Mouse (Mus musculus) mature B cell (primary cell): ENCODE measurements around the gene Ccin.

Experiments used
- in situ Hi-C: fragments of 300-500 bp; cut with MboI; formaldehyde crosslinking; loops from 2 replicates; pipeline ENCODE4 v1.14.3; 2019

Gene Ccin

GRCm38 (mm10) chr4:43974914-43975616, 8.2 kb upstream of the Ccin start:
- in situ Hi-C loops, result no loop called here

- in situ Hi-C loops, result no loop called here
Observed at GRCm38 (mm10) chr4:43976223-43976740, 7.0 kb upstream of the Ccin start.

- in situ Hi-C loops, result no loop called here
Observed at GRCm38 (mm10) chr4:43978521-43979443, 4.5 kb upstream of the Ccin start.

GRCm38 (mm10) chr4:43979746-43980145, 3.5 kb upstream of the Ccin start:
- in situ Hi-C loops, result loop anchor here (5.0 kb wide), 1 partner anchor 57 kb away; no protein-coding TSS in a partner anchor

GRCm38 (mm10) chr4:43980236-43980635, 3.0 kb upstream of the Ccin start:
- in situ Hi-C loops, result loop anchor here (5.0 kb wide), 1 partner anchor 58 kb away; no protein-coding TSS in a partner anchor

- in situ Hi-C loops, result loop anchor here (5.0 kb wide), 1 partner anchor 59 kb away; no protein-coding TSS in a partner anchor
Observed at GRCm38 (mm10) chr4:43980846-43981245, 2.4 kb upstream of the Ccin start.

GRCm38 (mm10) chr4:43981251-43981650, 2.0 kb upstream of the Ccin start:
- in situ Hi-C loops, result loop anchor here (5.0 kb wide), 1 partner anchor 59 kb away; no protein-coding TSS in a partner anchor

- in situ Hi-C loops, result loop anchor here (5.0 kb wide), 1 partner anchor 60 kb away; no protein-coding TSS in a partner anchor
Observed at GRCm38 (mm10) chr4:43982053-43982732, 1.1 kb upstream of the Ccin start.

- in situ Hi-C loops, result loop anchor here (5.0 kb wide), 1 partner anchor 61 kb away; no protein-coding TSS in a partner anchor
Observed at GRCm38 (mm10) chr4:43983756-43984155, 473 bp downstream of the Ccin start.

GRCm38 (mm10) chr4:43984326-43984725, 1.0 kb downstream of the Ccin start:
- in situ Hi-C loops, result loop anchor here (5.0 kb wide), 1 partner anchor 62 kb away; no protein-coding TSS in a partner anchor

- in situ Hi-C loops, result no loop called here
Observed at GRCm38 (mm10) chr4:43988976-43989375, 5.7 kb downstream of the Ccin start.

GRCm38 (mm10) chr4:43993072-43993471, 9.8 kb downstream of the Ccin start:
- in situ Hi-C loops, result no loop called here

GRCm38 (mm10) chr4:43994342-43994741, 11.1 kb downstream of the Ccin start:
- in situ Hi-C loops, result no loop called here

GRCm38 (mm10) chr4:44003622-44004021, 20.3 kb downstream of the Ccin start:
- in situ Hi-C loops, result no loop called here

GRCm38 (mm10) chr4:44004126-44004525, 20.8 kb downstream of the Ccin start, which contains the start of gene Clta:
TSS of gene Clta (plus strand) at chr4:44004452.
- in situ Hi-C loops, result no loop called here

- in situ Hi-C loops, result no loop called here
Observed at GRCm38 (mm10) chr4:44004623-44005409, 21.5 kb downstream of the Ccin start.

GRCm38 (mm10) chr4:44010176-44010575, 26.9 kb downstream of the Ccin start:
- in situ Hi-C loops, result no loop called here

GRCm38 (mm10) chr4:44010893-44011292, 27.6 kb downstream of the Ccin start:
- in situ Hi-C loops, result no loop called here

GRCm38 (mm10) chr4:44011799-44012198, 28.5 kb downstream of the Ccin start:
- in situ Hi-C loops, result no loop called here
